Mouse (Mus musculus) testis, postnatal 14 days (tissue): Measurements from ENCODE around the gene Tm6sf2.
"Not testable (repeated sequence)": the region's sequence is repeated elsewhere in the genome, so short reads cannot be mapped to it uniquely, and the experiment has no call there.

Experiments
- DNase-seq: peaks from one replicate; pipeline ENCODE4 v3.0.0; 2021; ENCODE audit warnings: low spot score

The Tm6sf2 gene

DNA sequence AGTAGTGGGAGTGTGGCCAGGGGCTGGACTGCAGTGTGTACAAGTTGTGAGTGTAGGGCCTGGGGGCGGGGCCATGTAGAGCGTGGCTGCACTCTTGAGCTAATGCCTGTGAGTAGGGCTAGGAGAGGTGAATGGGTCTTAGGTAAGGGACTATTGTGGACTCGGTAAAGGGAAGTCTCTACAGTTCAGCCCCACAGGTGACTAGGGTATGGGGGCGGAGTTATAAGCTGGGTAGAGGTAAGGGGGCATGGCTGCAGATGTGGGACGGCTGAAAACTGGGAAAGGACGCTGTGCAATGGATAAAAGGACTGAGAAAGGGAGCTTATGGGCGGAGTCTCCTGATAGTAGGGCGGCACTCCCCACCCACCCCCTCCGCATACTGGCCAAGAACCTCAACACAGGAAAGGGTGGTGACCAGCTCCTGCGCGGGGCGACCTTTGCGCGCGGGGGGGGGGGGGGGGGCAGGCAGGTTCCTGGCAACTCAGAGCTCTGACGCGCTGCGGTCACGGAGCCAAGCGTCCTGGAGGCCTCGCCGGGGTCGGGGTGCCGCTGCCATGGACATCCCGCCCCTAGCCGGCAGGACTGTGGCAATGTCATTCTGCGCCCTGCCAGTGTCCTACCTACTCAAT, at the start of gene Tm6sf2:
TSS of gene Tm6sf2 (plus strand) at position 484 of the 629 bp plus-strand sequence.
- peak; percentile 36 for DNase-seq

DNA sequence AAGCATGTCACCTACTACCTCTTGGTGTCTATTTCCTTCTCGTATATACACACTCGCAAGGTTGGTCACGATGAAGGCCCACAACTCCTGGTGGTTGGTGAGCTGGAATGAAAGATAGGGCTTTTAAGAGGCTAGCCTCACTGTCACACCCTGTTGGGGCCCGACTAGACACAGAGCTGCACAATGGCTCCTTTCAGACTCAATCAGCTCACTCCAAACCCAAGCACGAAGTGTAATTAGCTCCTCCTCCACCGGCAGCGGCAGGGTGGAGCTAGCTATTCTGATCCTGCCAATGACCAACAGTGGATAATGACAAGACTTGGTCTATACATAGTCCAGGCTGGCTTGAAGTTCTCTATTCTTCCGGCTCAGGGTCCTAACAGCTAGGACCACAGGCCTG, 49.1 kb upstream of the Tm6sf2 start:
- no peak for DNase-seq

DNA sequence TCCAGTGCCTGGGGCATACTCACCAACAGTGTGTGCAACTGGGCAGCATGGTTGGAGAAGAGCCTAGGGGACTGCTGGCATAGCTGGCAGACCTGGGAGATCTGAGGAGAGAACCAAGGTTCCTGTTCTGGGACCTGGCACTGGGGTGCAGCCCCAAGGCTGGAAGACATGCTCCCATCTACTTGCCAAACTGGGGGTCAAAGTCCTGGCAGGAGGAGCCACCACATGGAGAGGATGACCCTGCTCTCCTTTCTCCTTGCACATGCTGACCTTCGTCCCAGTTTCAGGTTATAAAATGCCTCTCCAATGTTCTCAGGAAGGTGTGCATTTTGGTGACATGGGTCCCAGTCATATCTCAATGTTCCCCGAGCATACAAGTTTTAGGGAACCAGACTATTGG, 46.6 kb upstream of the Tm6sf2 start:
- no peak for DNase-seq

DNA sequence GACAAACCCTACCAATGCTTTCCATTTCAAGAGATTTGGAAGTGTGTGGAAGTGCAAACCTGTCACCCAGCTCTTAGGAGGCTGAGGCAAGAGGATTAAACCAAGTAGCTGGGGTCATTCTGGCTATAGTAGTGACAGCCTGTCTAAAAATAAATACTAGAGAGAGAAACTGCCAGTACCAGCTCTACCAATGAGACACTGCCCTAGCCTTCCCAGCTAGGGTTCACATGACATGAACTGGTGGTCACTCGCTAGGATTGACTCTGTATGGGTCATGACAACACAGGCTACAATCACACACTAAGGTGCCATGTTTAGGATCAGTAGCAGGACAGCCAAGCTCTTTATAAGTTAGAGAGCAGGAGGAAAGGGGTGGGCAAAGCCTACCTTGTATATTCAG, 42.5 kb upstream of the Tm6sf2 start:
- DNase-seq = no peak

DNA sequence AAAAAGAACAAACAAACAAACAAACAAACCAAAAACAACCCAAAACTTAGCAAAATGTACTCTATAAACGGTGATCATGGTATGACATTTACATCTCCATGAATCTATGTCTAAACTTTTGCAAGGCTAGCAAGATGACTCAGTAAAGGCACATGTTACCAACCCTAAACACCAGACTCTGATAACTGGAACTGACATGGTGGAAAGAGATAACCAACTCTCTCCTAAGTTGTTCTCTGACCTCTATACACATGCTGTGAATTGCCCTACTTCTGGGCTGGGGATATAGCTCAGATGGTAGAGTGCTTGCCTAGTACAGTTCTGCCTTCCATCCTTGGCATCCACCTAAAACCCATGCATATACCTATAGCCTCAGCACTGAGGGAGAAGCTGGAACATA, 34.7 kb upstream of the Tm6sf2 start:
- DNase-seq = no peak

DNA sequence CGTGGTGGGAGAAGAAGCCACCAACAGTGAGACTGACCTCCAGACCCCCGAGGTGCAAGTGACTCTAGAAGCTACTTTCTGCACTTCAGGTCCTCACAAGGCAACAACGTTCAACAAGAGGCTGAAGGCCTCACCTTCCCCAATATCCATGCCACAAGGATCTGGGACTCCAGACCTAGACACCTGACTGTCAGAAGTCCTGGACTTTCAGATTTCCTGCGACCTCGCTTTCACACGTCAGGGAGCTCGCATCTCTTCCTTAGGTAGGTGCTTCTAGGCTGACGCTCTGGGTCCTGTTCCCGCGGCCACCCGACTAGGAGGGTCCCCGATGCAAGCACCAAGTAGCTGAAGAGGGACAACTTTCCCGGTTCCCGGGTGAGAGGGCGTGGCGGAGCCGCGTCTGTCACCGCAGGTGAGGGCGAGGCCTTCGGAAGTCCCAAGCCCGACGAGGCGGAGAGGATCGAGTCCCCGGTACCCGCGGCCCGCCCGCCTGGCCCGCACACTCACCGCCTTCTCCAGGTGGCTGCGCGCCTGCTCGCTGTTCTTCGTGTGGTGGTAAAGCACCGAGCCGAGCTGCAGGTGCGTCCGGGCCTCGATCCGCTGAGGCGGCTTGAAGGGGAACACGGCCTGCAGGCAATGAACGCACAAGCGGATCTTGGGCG, 30.7 kb upstream of the Tm6sf2 start:
- DNase-seq = peak; percentile 74

DNA sequence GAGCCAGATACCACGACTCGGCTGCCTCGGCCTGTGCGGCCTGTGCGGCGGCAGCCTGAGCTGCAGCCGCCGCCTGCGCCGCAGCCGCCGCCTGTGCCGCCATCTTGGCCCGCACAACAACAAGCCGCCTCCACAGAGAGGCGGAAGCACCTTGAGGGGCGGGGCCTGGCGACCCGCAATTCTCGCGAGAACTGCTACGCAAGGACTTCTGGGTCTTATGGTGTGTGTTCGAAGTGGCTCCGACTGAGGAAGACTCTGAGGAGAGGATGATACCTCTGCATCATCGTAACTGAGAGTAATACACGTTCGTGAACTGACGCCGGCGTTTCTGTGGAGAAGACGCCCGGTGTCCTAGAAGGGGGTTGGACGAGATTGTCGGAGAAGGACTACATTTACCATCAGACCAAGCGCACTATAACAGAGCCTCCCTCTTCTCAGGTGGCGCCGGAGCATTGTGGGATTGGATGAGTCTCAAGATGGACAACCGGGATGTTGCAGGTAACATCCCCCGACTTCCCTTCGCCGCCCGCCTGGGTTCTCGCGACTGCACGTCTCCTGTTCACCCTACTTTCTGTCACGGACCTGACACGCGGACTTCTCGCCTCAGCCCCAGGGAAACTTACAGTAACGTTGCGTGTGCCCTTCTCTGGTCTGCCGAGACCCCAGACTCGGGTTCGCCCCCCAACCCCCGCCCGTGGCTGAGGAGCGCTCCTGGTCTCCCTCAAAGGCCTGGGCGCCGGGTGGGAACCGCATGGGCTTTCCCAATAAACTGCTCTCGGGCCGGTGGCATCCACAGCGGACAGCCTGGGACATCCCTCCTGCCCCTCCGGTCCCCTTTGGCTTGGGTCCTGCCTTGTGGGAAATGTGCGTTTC, 29.9 kb upstream of the Tm6sf2 start, which contains the start of the genes Mau2 and Sugp1:
TSS of gene Mau2 (minus strand) at position 152 of the 873 bp plus-strand sequence.
TSS of gene Sugp1 (plus strand) at position 231 of the 873 bp plus-strand sequence.
- peak; percentile 97 for DNase-seq

DNA sequence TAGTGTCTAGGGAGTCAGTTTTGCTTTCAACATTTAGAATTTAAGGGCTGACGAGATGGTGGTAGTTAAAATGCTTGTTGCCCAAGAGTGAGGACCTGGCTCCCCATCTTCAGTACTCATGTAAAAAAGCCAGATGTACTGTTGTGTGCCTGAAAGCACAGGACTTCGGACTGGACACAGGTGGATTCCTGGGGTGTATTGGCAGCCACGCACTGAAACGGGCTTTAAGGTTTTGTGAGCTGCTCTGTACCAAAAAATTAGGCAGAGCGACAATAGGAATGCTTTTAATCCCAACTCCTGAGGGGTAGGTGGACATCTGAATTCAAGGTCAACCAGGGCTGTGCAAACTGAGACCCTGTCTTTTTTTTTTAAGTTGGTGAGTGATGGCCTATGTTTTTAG, 28.7 kb upstream of the Tm6sf2 start:
- DNase-seq = no peak

DNA sequence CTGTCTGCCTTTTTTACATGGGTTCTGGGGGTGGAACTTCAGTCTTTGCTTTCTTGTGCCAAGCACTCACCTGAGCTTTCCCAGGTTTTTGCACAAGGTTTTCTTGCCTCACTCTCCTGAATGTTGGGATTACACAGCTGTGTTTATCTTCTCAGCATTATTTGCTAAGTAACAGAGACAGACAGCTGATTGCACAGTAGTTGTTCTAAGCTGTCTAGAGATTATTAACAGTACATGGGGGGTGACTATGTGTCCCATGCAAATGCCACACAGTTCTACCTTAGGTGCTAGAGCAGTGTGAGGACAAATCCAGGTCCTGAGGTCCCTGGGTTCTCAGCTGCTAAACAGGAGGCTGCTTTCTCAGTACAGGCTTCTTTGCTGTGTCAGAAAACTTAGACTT, 23.1 kb upstream of the Tm6sf2 start:
- no peak for DNase-seq

DNA sequence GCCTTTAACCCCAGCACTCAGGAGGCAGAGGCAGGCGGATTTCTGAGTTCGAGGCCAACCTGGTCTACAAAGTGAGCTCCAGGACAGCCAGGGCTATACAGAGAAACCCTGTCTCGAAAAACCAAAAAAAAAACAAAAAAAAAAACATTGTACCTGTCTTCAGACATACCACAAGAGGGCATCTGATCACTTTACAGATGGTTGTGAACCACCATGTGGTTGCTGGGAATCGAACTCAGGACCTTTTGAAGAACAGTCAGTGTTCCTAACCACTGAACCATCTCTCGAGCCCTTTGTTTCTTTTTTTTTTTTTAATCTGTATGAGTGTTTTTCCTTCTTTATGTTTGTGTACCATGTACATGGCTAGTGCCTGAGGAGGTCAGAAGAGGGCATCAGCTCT, 22.3 kb upstream of the Tm6sf2 start:
- not testable (repeated sequence) for DNase-seq

DNA sequence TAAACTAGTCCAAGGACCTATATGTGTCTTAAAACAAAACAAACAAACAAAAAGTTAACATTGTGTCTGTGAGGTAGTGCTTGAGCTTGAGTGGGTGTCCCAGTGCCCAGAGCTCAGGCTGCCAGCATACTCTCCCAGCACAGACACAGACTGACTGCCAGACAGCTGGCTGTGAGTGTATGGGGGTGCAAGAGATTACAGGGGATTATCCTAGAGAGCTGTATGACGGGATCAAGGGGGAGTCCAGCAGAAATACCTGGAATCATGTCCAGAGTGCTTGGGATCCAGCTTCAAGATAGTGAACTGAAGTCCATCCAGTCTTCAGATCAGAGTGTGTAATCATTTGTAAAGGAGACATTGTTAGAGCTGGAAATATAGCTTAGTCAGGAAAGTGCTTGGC, 15.0 kb upstream of the Tm6sf2 start:
- no peak for DNase-seq

DNA sequence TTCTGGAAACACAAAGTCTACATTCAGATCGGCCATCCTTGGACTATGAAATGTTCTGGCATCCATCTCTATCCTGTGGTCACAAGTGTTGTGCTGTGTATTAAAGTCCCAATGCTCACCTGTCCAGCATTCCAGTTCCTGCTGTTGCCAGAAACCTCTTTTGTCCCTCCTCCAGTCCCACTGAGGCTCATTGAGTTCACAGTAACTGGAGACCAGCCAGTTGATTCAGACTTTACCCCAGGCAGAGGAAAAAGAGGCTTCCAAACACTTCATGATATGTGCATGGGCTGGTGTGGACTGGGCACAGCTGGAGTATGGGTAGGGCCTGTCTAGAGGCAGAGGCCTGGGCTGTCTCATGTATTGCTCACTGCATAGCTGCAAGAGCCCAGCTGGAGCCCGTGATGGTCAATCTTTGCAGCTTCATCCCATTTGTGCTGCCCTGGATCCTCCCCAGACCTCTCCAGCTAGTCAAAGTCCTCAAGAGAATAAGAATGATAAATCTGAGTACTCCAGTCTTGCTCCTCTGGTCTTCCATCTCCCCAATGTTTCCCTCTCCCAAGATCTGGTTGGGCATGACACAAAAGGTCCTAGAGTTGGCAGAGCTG, 786 bp upstream of the Tm6sf2 start:
- DNase-seq = no peak

DNA sequence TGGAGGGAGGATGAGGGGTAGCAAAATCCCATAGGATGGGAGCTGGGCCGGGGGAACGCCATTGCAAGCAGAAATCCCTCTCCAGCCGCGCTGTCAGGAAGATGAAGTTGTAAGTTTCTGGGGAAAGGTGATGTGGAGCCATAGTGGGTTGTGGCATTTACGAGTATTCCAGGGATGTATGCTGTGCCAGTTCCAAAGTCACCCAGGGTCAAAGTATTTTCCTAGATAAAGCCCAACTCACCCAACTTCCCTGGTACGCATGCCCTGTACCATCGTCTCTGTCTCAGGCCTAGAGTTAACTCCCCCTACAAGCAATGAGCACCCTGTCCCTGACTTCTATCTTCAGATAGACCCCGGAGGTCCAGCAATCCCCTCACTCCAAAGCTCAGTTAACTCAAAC, 396 bp downstream of the Tm6sf2 start:
- DNase-seq = no peak

DNA sequence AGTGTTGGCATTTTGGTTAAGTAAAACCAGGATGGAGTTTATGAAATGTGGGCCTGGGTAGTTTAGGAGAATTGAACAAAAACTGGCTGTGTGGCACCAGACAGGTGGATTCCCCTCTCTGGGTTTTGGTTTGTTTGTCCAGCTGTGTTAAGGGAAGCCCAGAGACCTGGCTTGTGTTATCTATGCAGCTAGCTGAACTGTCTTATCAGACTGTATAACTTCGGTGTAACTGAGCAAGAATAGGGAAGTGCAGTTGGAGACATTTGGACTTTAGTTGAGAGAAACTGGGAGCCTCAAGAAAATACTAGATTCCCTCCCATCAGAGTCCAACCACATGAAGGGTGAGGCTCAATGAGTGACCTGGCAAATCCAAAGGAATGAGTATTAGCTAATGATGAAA, 958 bp downstream of the Tm6sf2 start:
- no peak for DNase-seq

DNA sequence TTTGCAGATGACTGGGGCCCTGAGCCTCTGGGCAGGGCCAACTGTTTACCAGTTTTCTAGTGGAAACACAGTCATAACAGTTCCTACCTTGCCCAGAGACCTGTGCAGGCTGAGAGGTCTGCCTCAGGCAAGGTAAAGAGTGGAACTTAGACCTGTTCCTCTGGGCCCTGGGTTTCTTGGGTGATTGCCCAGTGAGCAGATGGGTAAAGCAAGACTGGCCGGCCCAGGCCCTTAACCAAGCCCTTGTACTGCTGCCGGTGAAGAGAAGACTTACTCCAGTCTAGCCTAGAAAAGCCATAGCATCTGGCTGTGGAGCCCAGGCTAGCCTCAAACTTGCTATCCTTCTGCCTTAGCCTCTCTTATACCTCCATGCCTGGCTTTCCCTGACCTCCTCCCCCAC, 9.3 kb downstream of the Tm6sf2 start:
- no peak for DNase-seq

DNA sequence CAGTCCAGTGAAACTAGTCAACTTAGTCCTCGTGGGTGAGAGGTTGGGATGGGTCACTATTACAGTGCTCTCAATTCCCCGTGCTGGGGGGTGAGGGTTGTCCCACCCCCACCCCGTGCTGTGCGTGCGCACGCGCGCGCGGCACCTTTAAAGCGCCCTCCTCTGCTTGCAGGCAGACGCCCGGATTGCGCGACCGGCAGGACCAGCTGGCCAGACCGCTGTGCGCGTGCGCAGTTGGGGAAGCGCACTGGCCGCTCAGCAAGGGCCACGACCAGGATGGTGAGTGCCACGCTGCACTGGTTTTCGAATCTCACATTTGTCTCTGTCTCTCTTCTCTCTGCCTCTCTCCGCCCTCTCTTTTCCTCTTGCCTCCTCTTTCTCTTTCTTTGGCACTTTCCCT, 10.6 kb downstream of the Tm6sf2 start, which contains the start of gene Hapln4:
TSS of gene Hapln4 (plus strand) at position 173 of the 400 bp plus-strand sequence.
- DNase-seq = peak; percentile 55

DNA sequence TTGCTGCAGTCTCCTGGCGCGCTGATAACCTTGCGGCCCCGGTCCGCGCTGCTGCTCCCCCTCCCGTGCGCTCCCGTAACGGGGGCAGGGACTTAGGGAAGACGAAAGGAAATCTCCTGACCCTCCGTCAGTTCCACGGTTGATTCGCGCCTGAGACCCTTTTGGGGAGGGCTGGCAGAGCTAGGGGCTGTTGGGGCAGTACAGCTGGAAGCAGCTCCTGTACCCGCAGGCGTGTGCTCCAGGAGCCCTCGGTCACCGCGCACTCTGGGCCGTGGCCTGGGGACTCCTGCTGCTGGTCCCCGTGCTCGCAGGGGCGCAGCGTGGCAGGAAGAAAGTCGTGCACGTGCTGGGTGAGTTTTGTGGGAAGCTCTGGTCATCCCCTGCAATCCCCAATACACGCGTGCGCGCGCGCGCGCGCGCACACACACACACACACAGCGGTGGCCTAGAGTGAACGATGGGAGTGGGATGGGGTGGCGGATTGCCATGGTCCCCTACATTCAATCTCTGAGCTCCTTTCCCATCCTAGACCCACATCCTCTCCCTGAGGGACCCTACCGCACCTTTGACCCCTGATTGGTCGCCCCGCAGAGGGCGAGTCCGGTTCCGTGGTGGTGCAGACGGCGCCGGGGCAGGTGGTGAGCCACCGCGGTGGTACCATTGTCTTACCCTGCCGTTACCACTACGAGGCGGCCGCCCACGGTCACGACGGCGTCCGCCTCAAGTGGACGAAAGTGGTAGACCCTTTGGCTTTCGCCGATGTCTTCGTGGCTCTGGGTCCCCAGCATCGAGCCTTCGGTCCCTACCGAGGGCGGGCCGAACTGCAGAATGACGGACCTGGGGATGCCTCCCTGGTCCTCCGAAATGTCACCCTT, 11.7 kb downstream of the Tm6sf2 start:
- no peak for DNase-seq

DNA sequence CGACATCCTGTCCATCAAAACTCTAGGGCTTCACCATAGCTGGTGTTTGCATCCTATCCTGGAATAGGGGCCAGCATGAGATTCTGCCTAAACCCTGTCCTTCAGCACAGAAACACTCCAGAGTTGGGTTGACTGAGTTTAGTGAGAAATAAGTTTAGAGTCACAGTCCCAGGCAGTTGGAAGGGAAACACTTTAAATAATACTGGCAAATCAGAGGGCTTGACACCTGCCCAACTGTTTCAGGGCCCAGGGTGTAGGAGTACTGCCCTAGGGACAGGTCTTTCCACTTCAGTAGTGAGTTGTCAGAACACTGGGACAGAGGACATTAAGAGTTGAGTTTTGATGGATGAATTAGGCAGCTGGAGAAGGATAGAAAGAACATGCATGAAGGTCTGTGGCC, 13.4 kb downstream of the Tm6sf2 start:
- DNase-seq = no peak

DNA sequence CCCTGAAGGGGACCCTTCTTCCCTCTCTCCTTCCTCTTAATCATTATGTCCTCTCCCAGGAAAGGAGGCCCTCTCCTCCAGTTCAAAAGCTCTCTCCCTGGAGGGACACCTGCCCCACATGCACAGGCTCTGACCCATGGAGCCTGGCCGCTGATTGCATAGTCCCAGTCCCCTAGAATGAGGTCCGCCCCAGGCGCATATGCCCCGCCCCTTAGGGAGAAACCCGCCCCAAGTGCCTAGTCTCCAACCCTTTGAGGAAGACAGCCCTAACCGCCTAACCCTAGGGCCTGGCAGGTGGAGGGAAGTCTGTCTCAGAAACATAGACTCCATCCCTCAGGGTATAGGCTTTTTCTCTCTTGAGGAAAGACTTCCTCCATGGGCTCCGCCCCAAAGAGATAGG, 14.5 kb downstream of the Tm6sf2 start:
- no peak for DNase-seq

DNA sequence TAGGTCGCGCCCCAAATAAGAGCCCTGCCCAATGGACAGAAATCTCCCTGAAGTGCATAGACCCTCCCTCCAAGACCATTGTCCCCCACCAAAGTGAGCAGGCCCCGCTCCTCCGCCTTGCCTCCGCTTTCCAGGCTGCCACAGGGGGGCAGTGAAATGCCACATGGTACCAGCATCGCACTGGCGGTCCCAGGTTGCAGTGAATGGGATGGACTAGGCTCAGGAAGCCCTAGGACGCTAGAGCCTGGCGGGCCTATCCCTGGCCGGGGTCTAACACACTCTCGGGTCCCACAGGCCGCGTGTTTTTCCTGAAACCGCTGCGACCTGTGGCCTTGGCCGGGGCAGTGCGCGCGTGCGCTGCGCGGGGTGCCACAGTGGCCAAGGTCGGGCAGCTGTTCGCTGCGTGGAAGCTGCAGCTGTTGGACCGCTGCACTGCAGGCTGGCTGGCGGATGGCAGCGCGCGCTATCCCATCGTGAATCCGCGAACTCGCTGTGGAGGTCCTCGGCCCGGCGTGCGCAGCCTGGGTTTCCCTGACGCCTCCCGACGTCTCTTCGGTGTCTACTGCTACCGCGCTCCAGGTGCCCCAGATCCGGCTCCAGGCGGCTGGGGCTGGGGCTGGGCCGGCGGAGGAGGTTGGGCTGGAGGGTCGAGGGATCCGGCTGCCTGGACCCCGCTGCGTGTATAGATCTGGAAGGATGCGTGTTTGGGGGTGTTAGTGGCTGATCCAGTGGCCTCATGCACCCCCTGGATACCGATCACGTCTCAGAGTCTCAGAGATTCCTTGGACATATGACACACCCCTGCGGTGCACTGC, 15.3 kb downstream of the Tm6sf2 start:
- peak; percentile 25 for DNase-seq
